Mouse (Mus musculus) midbrain, embryonic 16.5 days (tissue): ENCODE data around the gene Hoxc11. TPM values are rescaled to one million over a fixed set of nuclear protein-coding genes. Genes with fewer than 3 reads are reported as not detected.

Source experiments
- ATAC-seq: fragments of 200-750 bp; cut with Nextera tagmentation; 2 replicates; pipeline ENCODE4 v1.8.0; 2017; ENCODE audit warnings: moderate TSS enrichment
- H3K27ac ChIP-seq: fragments of 300-500 bp; sonication (generic); 2 replicates; pipeline ENCODE4 v1.5.1; 2014; ENCODE audit warnings: mild to moderate bottlenecking, low read length, mixed read lengths
- H3K27me3 ChIP-seq: fragments of 300-500 bp; sonication (generic); 2 replicates; pipeline ENCODE4 v1.6.1; 2014; ENCODE audit warnings: low read depth, low read length, mixed read lengths; ENCODE audit not compliant: control insufficient read depth, insufficient read depth
- H3K36me3 ChIP-seq: fragments of 300-500 bp; sonication (generic); 2 replicates; pipeline ENCODE4 v1.6.1; 2014; ENCODE audit warnings: mild to moderate bottlenecking, low read length, moderate library complexity, mixed read lengths; ENCODE audit not compliant: control insufficient read depth, insufficient read depth
- H3K4me1 ChIP-seq: fragments of 300-500 bp; sonication (generic); 2 replicates; pipeline ENCODE4 v1.6.1; 2014; ENCODE audit warnings: mild to moderate bottlenecking, low read length, mixed read lengths; ENCODE audit not compliant: control insufficient read depth, insufficient read depth
- H3K4me2 ChIP-seq: fragments of 300-500 bp; sonication (generic); 2 replicates; pipeline ENCODE4 v1.6.1; 2014; ENCODE audit warnings: mild to moderate bottlenecking, low read length, mixed read lengths
- H3K4me3 ChIP-seq: fragments of 300-500 bp; sonication (generic); 2 replicates; pipeline ENCODE4 v1.5.1; 2014; ENCODE audit warnings: low read depth, mild to moderate bottlenecking, low read length, moderate library complexity, mixed read lengths
- H3K9ac ChIP-seq: fragments of 300-500 bp; sonication (generic); 2 replicates; pipeline ENCODE4 v1.6.1; 2014; ENCODE audit warnings: low read depth, low read length, mixed read lengths
- H3K9me3 ChIP-seq: fragments of 300-500 bp; sonication (generic); replicated peaks from 2 replicates; pipeline ENCODE4 v1.6.1; 2014; ENCODE audit warnings: mild to moderate bottlenecking, low read length, mixed read lengths; ENCODE audit not compliant: control insufficient read depth, poor library complexity, severe bottlenecking
- WGBS: fragments of 180-500 bp; shearing (Covaris S2); extraction: QIAGEN DNeasy Blood & Tissue Kit; methylation state at CpG from one replicate; pipeline ENCODE4 v1.1.7; 2014; 5-methylcytosine and 5-hydroxymethylcytosine counted together
- polyA plus RNA-seq: library from polyadenylated mRNA; unstranded; fragments of >200 nt; fragmentation: Nextera tagmentation; extraction: Ambion mirVana; gene quantifications from 2 replicates; pipeline ENCODE4 v1.2.1, GENCODE M21; 2015

The Hoxc11 gene
- polyA plus RNA-seq, 1 experiment from 2014 or later, result not detected

- Histone ChIP-seq H3K4me3 (no peak overlapping the region), H3K4me2 (no peak overlapping the region), H3K9me3 (no peaks in the 10 kb centered on the region), H3K4me1 (peaks cover 2% of the 10 kb centered on the region), H3K27me3 (peaks cover 87% of the 10 kb centered on the region), H3K36me3 (no peaks in the 10 kb centered on the region), H3K27ac (no peak overlapping the region), H3K9ac (no peak overlapping the region)
- WGBS, result 2% methylated on average over 12 of the region's 12 CpGs
- no peak for ATAC-seq
These were observed 34.7 kb upstream of the Hoxc11 start for GRCm38 (mm10) chr15:102919336-102920180.

GRCm38 (mm10) chr15:102920619-102921018, 33.6 kb upstream of the Hoxc11 start:
- Histone ChIP-seq H3K36me3 (no peaks in the 10 kb centered on the region), H3K4me3 (no peak overlapping the region), H3K4me2 (peak overlapping the region; percentile 31; the same call in 1 of the 2 replicates), H3K9ac (no peak overlapping the region), H3K4me1 (peaks cover 2% of the 10 kb centered on the region), H3K9me3 (no peaks in the 10 kb centered on the region), H3K27me3 (peaks cover 88% of the 10 kb centered on the region), H3K27ac (no peak overlapping the region)
- no peak for ATAC-seq
- under 1% methylated on average over 20 of the region's 20 CpGs for WGBS

- H3K4me3 ChIP-seq, result 0 out of 2 replicates have a peak within 1 kb of the TSS, but pooled peaks have one; percentile 7
- WGBS, result under 1% methylated on average over 56 of the region's 88 CpGs
- H3K27ac ChIP-seq, result no peak within 1 kb of the TSS
- no peaks in the 10 kb centered on the region for H3K36me3 ChIP-seq
- H3K9me3 ChIP-seq, result no peaks in the 10 kb centered on the region
- ATAC-seq, result peak; percentile 28; the same call in 1 of the 2 replicates
- peak within 1 kb of the TSS; percentile 31; the same call in 1 of the 2 replicates for H3K4me2 ChIP-seq
- H3K27me3 ChIP-seq, result peaks cover 88% of the 10 kb centered on the region
- no peak within 1 kb of the TSS for H3K9ac ChIP-seq
- H3K4me1 ChIP-seq, result peaks cover 2% of the 10 kb centered on the region
These were observed 32.9 kb upstream of the Hoxc11 start, which contains the start of gene Hoxc13 for GRCm38 (mm10) chr15:102921053-102922011. Gene Hoxc13, plus strand, starts transcription at chr15:102921103.

GRCm38 (mm10) chr15:102922012-102922362, 32.2 kb upstream of the Hoxc11 start:
- no peak overlapping the region for H3K4me2 ChIP-seq
- ATAC-seq, result no peak
- H3K36me3 ChIP-seq, result no peaks in the 10 kb centered on the region
- 0% methylated on average over 14 of the region's 24 CpGs for WGBS
- no peaks in the 10 kb centered on the region for H3K9me3 ChIP-seq
- H3K27me3 ChIP-seq, result peaks cover 84% of the 10 kb centered on the region
- no peak overlapping the region for H3K9ac ChIP-seq
- peaks cover 2% of the 10 kb centered on the region for H3K4me1 ChIP-seq
- no peak overlapping the region for H3K27ac ChIP-seq
- H3K4me3 ChIP-seq, result no peak overlapping the region

- H3K9ac ChIP-seq, result no peak overlapping the region
- H3K4me1 ChIP-seq, result peaks cover 2% of the 10 kb centered on the region
- no peak for ATAC-seq
- no peaks in the 10 kb centered on the region for H3K36me3 ChIP-seq
- H3K9me3 ChIP-seq, result no peaks in the 10 kb centered on the region
- H3K27ac ChIP-seq, result no peak overlapping the region
- 6% methylated on average over 6 of the region's 6 CpGs for WGBS
- no peak overlapping the region for H3K4me2 ChIP-seq
- H3K27me3 ChIP-seq, result peaks cover 83% of the 10 kb centered on the region
- no peak overlapping the region for H3K4me3 ChIP-seq
These were observed 31.4 kb upstream of the Hoxc11 start for GRCm38 (mm10) chr15:102922636-102923500.

GRCm38 (mm10) chr15:102927032-102927645, 27.1 kb upstream of the Hoxc11 start:
- H3K27me3 ChIP-seq, result peaks cover 87% of the 10 kb centered on the region
- H3K4me1 ChIP-seq, result no peaks in the 10 kb centered on the region
- no peak overlapping the region for H3K27ac ChIP-seq
- no peak overlapping the region for H3K9ac ChIP-seq
- WGBS, result under 1% methylated on average over 40 of the region's 40 CpGs
- no peak overlapping the region for H3K4me2 ChIP-seq
- H3K36me3 ChIP-seq, result no peaks in the 10 kb centered on the region
- no peak overlapping the region for H3K4me3 ChIP-seq
- H3K9me3 ChIP-seq, result no peaks in the 10 kb centered on the region
- no peak for ATAC-seq

- H3K4me2 ChIP-seq, result no peak overlapping the region
- 2% methylated on average over 23 of the region's 23 CpGs for WGBS
These were observed 22.4 kb upstream of the Hoxc11 start for GRCm38 (mm10) chr15:102931706-102932358.

More at GRCm38 (mm10) chr15:102931706-102932358, 22.4 kb upstream of the Hoxc11 start:
- no peak overlapping the region for H3K27ac ChIP-seq
- H3K9me3 ChIP-seq, result no peaks in the 10 kb centered on the region; the same call in 1 of the 2 replicates
- no peak for ATAC-seq
- H3K9ac ChIP-seq, result no peak overlapping the region
- H3K4me3 ChIP-seq, result no peak overlapping the region
- no peaks in the 10 kb centered on the region for H3K36me3 ChIP-seq
- H3K4me1 ChIP-seq, result no peaks in the 10 kb centered on the region
- H3K27me3 ChIP-seq, result peaks cover 91% of the 10 kb centered on the region
